Mouse (Mus musculus): ENCODE data around the gene Sh3bgrl. TPM values are rescaled to one million over a fixed set of nuclear protein-coding genes. Genes with fewer than 3 reads are reported as not detected.
A peak's percentile ranks its signal among the peaks of the same experiment; 100 is the strongest.
"Not testable (repeated sequence)": the region's sequence is repeated elsewhere in the genome, so short reads cannot be mapped to it uniquely, and the experiment has no call there.

Gene Sh3bgrl
- polyA plus RNA-seq (2017; shearing (Covaris generic)), result 100 to 1,000 TPM; 188 to 356 (median 243) TPM

DNA sequence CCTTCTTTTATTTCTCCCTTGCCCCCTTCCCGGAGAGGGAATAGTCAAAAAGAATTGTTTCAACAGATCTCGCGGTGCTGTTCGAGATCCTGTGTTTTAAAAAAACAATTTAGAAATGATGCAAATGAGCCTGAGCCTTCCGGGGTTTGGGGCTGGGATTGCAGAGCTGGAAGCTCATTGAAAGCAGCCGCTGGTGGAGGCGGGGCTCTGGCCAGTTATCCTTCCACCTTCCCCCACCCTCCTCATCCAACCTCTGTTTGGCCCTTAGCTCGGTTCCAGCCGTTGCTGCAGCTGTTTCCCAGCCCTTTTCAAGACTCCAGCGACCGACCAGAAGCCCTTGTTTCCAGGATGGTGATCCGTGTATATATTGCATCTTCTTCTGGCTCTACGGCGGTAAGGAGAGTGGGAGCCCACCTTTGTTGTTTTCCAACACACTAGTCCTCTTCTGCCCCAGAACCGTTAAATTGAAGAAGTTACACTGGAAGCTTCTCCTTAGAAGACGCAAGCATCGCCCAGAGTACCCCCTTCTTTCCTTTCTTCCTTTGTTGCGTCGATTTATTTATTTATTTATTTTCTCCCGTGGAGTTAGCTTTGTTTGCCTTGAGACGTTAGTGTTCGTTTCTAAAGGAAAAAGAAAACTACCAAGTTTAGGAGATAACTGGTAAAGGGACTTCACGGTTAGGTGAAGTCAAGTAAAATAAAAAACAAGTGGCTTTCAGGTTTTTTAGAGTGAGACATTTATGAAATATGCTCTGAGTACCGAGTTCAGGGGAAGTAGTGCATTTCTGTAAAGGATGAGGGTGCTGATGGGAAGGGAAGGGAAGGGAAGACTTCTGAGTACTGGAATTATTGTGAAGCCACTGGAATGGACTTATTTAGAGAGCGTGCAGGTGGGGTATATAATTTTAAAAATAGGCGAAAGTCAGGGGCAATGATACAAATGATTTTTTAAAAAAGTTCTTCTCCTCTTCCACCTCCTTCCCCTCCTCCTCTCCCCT lies at the start of gene Sh3bgrl:
Gene Sh3bgrl (plus strand): TSS at position 121 of the 998 bp plus-strand sequence.
- ATAC-seq, result peak; percentile 89

DNA sequence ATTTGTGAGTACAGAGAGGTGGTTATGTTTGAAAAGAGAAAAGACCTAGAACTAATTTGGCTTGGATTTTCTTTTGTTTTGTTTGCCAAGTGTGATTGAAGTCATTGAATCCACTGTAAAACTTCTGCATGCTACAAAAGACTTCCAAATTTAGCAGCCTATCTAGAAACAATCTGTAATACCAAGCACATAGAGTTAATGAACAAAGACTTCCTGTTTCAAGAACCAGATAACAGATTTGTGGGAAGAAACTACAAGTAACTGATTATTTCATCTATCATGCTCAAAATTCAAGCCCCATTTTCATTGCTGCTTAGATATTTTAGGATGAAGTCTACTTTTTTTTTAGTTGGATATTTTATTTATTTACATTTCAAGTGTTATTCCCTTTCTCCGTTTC lies 47.4 kb upstream of the Sh3bgrl start:
- ATAC-seq, result no peak

DNA sequence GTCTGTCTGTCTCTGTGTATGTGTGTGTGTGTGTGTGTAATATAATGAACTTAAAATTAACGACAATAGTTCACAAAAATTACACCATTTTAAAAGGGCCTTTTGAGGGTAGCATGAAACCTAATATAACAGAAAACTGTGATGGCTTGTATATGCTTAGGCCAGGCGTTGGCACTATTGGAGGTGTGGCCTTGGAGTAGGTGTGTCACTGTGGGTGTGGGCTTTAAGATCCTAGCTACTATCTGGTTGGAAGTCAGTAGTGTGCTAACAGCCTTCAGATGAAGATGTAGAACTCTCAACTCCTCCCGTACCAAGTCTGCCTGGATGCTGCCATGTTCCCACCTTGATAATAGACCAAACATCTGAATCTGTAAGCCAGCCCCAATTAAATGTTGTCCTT lies 23.4 kb upstream of the Sh3bgrl start:
- no peak for ATAC-seq

DNA sequence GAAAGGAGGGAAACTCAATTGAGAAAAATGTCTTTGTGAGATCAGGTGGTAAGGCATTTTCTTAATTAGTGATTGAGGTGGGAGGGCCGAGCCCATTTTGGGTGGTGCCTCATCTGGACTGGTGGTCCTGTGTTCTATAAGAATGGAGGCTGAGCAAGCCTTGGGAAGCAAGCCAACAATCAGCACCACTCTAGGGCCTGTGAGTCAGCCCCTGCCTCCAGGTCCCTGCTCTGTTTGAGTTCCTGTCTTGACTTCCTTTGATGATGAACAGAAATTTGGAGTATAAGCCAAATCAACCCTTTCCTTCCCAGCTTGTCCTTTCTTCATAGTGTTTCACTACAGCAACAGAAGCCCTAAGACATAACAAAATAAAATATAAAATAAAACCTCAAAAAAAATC lies 19.4 kb upstream of the Sh3bgrl start:
- no peak for ATAC-seq

DNA sequence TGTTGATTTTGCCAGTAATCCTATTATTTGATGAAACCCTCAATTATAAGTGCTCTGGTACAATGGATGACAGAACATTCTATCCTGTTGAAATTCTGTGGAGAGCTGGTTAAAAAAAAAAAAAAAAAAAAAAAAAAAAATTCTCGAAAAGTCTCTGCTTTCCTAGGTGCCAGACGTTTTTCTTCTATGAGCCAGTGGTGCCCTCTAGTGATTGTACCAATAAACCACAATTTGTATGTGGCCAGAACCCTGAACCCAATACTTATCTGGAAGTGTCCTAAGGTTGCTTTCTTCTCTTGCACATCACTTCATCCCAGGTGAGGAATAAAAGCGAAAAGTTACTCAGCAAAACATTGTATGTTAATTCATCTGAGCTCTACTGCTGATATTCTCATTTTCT lies 18.8 kb upstream of the Sh3bgrl start:
- peak; percentile 52 for ATAC-seq

DNA sequence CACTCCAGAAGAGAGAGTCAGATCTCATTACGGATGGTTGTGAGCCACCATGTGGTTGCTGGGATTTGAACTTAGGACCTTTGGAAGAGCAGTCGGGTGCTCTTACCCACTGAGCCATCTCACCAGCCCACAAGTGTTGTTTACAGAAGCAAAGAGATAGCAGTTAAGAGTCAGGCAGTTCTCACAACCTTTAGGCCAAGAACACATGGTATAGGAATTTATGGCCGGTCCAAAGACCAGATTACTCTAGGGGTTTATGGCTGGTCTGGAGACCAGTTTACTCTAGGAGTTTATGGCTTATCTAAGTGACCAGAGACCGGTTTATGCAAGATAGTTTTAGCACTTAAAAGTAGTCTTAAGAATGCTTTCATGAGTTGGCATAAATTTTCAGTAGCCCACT lies 15.8 kb upstream of the Sh3bgrl start:
- ATAC-seq, result not testable (repeated sequence)

DNA sequence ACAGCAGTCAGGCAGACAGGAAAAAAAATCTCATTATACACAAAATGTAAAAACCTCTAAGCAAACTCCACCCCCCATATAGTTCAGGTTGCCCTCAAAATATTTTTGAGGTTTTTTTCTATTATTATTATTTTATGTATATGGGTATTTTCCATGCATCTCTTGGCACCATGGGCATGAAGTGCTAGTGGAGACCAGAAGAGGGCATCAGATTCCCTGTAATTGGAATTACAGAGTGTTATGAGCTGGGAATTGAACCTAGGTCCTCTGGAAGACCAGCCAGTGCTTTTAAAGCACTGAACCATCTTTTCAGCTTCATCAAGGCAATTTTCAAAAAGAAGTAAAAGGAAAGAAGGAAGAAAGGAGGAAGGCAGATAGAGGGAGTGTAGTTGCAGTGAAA lies 8.1 kb upstream of the Sh3bgrl start:
- ATAC-seq, result no peak

DNA sequence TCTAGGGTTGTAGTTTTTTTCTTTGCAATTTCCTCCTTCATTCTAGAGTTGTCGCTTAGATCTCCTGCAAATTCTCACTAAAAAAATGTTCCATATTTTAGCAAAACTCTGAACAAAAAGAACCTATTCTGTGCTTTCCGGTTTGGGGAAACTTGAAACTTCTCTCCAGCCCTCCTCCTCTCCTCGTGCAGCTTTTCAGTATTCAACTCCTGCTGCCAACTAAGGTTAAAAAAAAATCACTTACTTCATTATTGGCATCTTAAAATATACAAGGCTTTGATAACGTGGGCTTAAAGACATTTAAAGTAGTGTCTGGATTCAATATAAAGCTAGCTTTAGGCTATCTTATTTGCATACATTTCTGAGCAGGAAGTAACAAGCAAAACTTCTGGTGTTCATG lies 365 bp upstream of the Sh3bgrl start:
- ATAC-seq, result peak; percentile 44

DNA sequence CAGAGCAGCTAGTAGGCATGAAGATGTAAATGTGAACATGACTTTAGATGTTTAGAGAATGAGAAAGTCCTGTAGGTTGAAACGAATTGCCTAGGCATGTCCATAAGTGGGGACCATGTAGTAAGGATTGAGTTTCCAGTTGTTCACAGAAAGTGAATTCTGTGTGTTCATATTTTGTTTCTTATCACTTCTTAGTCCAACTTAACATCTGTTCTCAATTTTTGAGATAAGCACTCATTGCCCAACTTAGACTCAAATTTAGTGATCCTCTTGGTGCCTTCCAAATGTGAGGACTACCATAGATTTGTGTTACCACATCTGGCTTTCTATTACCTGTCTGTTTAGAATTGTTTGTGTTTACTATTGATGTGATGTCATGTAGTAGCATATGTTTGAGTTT lies 3.3 kb downstream of the Sh3bgrl start:
- no peak for ATAC-seq

DNA sequence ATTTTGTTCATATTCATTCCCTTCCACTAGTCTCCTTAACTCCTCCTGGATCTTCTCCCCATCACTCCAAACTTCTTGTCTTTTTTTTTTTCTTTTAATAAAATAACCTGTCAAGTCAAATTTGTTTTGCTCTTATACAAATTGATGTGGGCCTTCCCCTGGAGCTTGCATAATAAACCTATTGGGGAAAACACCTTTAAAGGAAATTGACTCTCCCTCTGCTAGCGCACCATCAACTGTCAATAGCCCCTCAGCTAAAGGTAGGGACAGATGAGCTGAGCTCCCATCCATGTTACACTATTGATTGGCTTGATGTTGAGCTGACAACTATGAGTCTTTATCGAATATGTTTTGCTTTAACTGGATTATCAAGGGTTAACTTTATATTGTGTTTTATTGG lies 5.3 kb downstream of the Sh3bgrl start:
- peak; percentile 86 for ATAC-seq

DNA sequence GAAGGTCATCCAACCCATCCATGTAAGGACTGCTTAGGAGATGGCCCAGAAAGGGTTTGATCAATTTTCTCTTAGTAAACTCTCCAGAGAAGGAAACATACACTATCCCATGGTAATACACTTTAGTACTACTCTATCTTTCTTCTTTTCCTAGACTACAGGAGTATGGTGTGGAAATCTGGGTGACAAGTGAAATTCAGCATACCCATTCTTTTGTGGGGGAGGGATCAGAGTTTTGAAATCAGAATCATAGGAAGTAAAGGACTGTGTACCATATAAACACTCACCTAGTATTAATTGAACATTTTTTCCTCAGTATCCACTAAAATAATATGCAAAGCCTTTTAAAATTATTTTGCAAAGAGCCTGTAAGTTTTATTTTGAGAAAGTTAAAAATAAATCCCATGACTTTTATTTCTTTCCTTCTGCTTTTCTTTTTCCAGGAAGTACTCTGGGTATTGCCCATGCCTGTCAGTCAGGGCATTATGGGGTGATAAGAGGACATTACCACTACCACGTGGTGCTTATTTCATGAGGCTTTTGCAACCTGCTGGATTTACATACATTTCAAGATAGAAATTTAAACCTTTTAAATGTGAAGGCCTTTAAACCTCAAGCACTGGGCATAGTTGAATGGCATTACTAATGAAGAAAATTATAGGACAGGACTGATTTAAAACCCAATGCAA lies 13.1 kb downstream of the Sh3bgrl start:
- no peak for ATAC-seq

DNA sequence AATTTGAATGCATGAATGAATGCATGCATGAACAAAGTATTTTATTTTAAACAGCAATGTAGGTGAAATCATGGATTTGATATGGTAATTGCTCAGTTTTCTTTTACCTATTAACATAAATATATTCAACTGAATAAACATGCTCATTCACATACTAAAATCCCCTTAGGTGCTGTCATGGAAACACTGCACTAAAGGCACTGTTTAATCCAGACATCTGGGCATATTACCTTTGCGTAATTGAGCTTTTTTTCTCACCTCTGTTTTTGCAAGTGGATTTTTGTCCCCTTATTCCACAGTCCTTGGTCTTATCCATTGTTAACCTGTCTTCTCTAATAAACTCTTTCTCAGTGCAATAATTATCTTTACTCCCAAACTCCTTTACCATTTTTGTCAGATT lies 17.7 kb downstream of the Sh3bgrl start:
- ATAC-seq, result no peak

DNA sequence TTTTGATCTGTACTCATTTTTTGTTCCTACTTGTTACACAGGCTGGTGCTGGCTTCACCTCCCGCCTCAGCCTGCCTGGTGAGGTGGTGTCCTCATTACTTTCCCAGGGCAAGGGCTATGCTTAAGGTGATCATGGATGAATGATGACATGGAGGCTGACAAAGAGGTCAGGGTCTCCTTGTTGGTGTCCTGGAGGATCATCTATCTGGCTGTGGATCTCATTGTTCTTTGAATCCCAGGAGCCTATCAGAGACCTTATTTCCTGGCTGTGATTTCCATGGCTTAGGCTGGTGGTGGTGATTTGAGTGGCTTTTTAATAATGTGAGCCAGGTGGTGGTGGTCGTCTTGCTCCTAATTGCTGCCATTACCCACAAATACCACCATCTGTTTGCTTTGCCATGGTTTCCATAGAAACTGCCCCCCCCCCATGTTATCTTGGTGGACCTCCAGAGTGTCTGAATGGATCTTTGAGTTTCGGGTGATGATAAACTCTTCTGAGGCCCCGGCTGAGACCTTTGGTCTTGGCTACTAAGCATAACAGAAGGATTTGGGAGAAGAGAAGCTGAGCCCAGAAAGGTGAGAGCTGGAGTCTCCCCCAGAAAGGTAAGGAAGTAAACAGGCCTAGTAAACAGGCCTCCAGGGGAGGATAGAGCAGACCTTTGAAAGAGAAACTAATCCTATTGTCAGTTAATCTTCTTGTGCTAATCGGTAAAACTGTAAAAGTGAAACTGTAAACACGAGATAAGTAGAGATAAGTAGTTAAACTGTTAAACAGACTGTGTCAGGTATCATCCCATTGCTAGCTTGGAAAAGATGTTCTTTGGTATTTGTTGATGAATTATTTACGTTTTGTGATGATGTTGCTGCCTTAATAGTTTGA lies 18.5 kb downstream of the Sh3bgrl start:
- peak; percentile 92 for ATAC-seq

DNA sequence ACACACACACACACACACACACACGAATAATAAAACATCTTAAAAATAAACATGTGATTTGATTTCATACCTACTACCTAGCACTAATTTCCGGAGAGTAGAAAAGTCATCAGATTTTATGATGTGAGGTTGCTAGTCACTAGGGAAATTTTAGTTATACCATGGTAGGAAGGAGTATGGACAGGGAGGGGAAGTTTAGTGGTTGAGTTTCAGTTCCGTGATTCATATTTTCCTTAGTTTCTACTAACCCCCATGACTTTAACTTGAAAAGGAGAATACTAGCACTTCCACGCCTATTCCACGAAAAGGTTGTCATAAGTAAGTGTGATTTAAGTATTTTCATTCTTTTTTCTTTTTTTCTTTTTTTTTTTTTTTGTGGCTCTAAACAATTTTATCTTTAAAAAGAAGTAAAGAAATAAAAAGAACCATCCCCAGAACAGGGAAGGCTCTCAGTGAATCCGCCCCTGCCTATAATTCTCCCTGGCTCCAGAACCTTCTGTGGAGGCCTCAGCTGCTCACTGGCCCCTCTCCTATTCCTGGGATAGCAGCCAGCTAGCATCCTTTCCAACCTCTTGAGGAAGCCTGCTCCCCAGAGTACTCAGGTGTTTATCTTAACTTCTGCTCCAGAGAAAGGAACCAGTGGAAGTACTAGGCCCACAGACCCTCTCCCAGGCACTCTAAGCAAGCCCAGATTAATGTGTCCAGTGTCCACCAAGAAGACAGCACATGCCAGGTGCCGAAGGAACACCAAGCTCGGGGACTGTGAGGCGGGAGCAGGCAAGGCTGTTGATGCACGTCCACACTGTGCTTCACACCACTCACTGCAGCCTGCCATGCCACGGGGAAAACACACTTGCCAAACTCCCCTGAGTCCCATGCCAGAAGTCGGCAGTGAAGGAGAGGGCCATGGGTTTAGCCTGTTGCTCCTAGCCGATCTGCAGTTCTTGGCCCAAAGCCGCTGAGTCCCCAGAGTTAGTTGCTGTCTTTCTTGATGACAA lies 25.0 kb downstream of the Sh3bgrl start:
- peak; percentile 64 for ATAC-seq

DNA sequence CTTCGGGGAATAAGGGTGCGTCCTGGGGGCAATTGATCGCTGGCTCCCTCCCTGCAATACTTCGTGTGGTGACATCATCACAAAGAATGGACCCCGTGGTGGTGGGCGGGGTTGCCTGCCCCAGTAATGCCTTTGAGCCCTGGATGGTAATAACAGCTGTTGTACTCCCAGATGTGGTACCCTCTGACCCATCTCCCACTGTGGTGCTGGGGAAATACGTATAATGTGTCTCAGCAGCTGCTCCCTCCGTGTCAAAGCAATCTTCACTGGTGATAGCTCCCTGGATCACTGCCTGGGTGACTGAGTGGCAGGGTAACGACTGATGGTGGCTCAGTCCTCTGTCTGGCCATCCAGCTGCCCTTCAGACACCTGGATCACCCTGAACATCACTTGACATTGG lies 26.0 kb downstream of the Sh3bgrl start:
- ATAC-seq, result no peak

DNA sequence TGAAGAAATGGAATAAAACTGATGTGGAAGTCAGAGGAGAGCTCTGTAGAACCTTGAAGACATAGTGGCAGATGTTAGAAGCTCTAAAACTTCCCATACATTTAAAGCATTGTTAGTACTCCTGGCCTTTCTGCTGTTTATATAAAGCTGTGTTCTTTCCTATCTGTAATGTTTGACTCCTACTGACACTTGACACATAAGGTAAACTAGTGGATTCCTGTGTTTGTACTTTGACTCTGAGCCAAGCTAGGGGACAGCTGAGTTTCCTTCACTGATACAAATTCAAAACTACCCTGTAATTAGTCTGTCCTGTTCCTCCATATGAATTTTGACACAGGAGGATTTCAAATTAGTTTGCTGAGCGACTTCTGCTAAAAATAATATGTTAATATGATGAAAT lies 27.5 kb downstream of the Sh3bgrl start:
- no peak for ATAC-seq

DNA sequence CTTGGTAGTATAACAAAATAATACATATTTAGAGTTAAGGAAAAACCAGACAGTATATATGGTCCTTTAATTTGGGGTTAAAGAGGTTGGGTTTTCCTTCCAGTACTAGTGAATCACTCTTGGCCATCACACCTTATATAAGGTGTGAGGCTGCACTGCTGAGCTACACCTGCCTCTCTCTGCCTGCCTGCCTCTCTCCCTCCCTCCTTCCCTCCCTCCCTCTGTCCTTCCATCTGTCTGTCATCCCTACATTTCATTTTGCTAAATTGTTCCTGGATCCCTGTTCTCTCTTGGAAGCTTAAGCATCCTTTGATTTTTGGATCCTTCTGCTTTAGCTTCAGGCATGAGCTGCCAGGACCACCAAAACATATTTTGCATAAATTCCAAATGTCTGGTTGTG lies 28.6 kb downstream of the Sh3bgrl start:
- ATAC-seq, result no peak

DNA sequence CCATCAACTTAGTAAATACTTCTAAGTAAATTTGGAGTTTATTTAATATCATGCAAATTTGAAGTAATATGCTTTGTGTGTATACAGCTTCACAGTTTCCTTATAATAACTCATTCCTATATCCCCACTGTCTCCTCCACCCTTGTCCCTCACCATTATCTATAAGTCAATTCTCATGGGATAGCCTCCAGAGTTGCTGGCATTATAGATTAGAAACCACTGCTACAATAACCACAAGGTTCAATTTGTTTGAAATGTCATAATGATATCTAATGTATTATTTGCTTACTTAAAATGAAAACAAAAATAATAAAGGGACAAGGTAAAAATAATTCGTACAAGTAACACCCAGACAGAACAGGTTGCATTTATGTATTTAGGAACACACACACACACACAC lies 31.7 kb downstream of the Sh3bgrl start:
- ATAC-seq, result no peak

DNA sequence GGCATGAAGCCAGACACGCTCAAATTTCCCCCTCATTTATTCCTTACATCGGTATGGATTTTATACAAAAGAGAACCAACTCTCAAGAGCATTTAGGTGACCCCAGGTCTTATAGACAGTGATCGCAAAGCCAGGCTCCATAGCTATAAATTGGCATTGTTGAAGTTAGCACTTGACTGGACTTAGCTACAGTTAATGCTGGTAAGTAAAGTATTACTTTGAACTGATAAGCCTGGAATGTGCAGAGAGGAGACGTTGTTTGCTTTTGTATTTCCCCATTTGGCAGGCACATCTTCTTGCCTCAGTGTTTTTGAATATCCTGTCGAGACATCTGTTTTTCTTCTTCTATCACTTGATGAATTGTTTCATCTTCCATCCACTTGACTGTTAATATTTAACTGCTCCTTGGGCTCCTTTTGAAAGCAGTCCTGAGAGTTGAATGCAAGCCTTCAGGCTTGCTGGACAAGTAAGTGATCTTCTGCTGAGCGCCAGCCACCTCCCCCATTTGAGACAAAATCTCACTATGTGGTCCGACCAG lies 32.5 kb downstream of the Sh3bgrl start:
- no peak for ATAC-seq

DNA sequence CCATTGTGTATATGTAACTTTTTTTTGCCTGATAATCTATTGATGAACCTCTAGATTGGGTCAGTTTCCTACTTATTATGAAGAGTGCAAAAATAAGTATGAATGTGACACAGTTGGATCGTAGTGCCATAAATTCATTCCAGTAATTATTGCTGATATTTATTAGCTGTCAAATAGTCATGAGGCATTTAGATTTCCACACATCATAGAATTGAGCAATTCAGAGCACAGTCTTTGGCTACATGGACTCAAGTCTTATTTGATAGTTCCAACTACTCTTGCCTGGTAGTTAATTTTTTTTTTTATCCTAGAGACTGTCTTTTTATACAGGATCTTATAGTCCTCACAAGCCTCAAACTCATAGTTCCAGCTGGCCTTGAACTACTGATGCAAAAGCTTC lies 34.9 kb downstream of the Sh3bgrl start:
- no peak for ATAC-seq

DNA sequence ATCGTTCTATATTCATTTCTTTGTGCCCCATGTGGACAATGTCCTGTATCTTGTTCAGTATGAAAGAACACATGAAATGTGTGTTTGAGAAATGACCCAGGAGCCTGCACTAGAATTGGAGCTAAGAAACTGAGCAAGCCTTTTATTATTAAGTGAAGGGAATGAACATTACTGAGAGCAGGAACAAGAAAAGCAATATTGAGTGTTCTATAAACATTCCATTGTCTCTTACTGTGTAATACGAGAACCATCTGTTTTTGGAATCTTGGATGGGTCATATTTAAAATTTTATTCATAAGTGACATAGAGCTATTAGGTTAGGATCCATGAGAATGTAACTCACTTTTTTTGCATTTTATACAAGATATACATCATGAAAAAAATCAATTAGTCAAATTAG lies 36.7 kb downstream of the Sh3bgrl start:
- ATAC-seq, result no peak
